Mouse (Mus musculus) liver, adult 2 months (tissue): ENCODE results near the gene Rnase13. TPM values are rescaled to one million over a fixed set of nuclear protein-coding genes. Genes with fewer than 3 reads are reported as not detected.
"Not testable (repeated sequence)": the region's sequence is repeated elsewhere in the genome, so short reads cannot be mapped to it uniquely, and the experiment has no call there.

Experiments used
- DNase-seq: peaks from one replicate; pipeline ENCODE4 v3.0.0-alpha.2; 2011; ENCODE audit warnings: low read depth, low spot score; ENCODE audit errors: extremely low read depth
- H3K27ac ChIP-seq: fragments of 200-500 bp; replicated peaks from 2 replicates; pipeline ENCODE4 v1.5.1; 2012; ENCODE audit warnings: low read depth, mild to moderate bottlenecking, control low read depth, inconsistent platforms, low read length; ENCODE audit not compliant: insufficient read depth
- H3K27me3 ChIP-seq: fragments of 200-500 bp; 2 replicates; pipeline ENCODE4 v1.6.1; 2012; ENCODE audit warnings: mild to moderate bottlenecking, moderate library complexity, low read length, inconsistent platforms; ENCODE audit not compliant: control insufficient read depth, insufficient read depth
- H3K36me3 ChIP-seq: fragments of 200-500 bp; 2 replicates; pipeline ENCODE4 v1.6.1; 2012; ENCODE audit warnings: low read length, inconsistent platforms; ENCODE audit not compliant: control insufficient read depth, insufficient read depth
- H3K4me1 ChIP-seq: fragments of 200-500 bp; 2 replicates; pipeline ENCODE4 v1.6.1; 2011; ENCODE audit warnings: low read length; ENCODE audit not compliant: control insufficient read depth, insufficient read depth
- H3K4me3 ChIP-seq: fragments of 200-500 bp; 2 replicates; pipeline ENCODE4 v1.5.1; 2011; ENCODE audit warnings: low read depth, mild to moderate bottlenecking, control low read depth, low read length, moderate library complexity; ENCODE audit not compliant: insufficient read depth
- H3K79me2 ChIP-seq: fragments of 200-500 bp; 2 replicates; pipeline ENCODE4 v1.6.1; 2012; ENCODE audit warnings: inconsistent platforms, mild to moderate bottlenecking, low read length, moderate library complexity; ENCODE audit not compliant: control insufficient read depth, insufficient read depth
- H3K9ac ChIP-seq: fragments of 200-500 bp; 2 replicates; pipeline ENCODE4 v1.6.1; 2012; ENCODE audit warnings: low read depth, mild to moderate bottlenecking, control low read depth, inconsistent platforms, low read length
- CTCF ChIP-seq: fragments of 200-500 bp; IDR thresholded peaks from 2 replicates; pipeline ENCODE4 v1.5.1; 2011; ENCODE audit warnings: low read depth, low read length, control low read depth
- POLR2A ChIP-seq: fragments of 200-500 bp; IDR thresholded peaks from 2 replicates; pipeline ENCODE4 v1.6.1; 2011; ENCODE audit warnings: low read length, control low read depth; ENCODE audit not compliant: insufficient read depth; ENCODE audit errors: extremely low read depth
- WGBS: fragments of 180-500 bp; shearing (Covaris S2); methylation state at CpG from one replicate; pipeline ENCODE4 v1.1.7; 2018; 5-methylcytosine and 5-hydroxymethylcytosine counted together
- polyA plus RNA-seq: library from polyadenylated mRNA; depleted of rRNA; stranded (reverse); fragments of >200 nt; gene quantifications from 2 replicates; pipeline ENCODE4 v1.2.3, GENCODE M21; 2012
- total RNA-seq: library from RNA; depleted of rRNA; stranded (reverse); fragments of >200 nt; gene quantifications from 2 replicates; pipeline ENCODE4 v1.2.3, GENCODE M21; 2014

Rnase13 gene
- total and polyA plus RNA-seq, 2 experiments: 0.24 TPM; not detected in 1

- H3K27ac ChIP-seq: peak overlapping the region; percentile 99
- H3K9ac ChIP-seq: peak overlapping the region; percentile 69
- peaks cover 17% of the 10 kb centered on the region for H3K4me1 ChIP-seq
- peak overlapping the region; percentile 21 for H3K4me3 ChIP-seq
- WGBS: 15% methylated on average over 8 of the region's 8 CpGs
- no peaks in the 10 kb centered on the region for H3K79me2 ChIP-seq
- DNase-seq: peak; percentile 98
- no peaks in the 10 kb centered on the region for H3K27me3 ChIP-seq
- no peaks in the 10 kb centered on the region for H3K36me3 ChIP-seq
- TF ChIP-seq CTCF: no peak
- 0 out of 2 replicates have a peak, but pooled peaks have one; percentile 38 for TF ChIP-seq POLR2A
These were observed 6.9 kb upstream of the Rnase13 start for GRCm38 (mm10) chr14:51929309-51929943.

- not testable (repeated sequence) for H3K4me3 ChIP-seq, DNase-seq, H3K9ac ChIP-seq, H3K36me3 ChIP-seq, H3K27ac ChIP-seq, H3K79me2 ChIP-seq, H3K27me3 ChIP-seq
- H3K4me1 ChIP-seq: peaks cover 18% of the 10 kb centered on the region
- 95% methylated on average over 11 of the region's 11 CpGs for WGBS
These were observed 4.4 kb upstream of the Rnase13 start for GRCm38 (mm10) chr14:51926930-51927329.

GRCm38 (mm10) chr14:51923492-51923891 is 919 bp upstream of the Rnase13 start:
- Histone ChIP-seq H3K36me3 (no peaks in the 10 kb centered on the region), H3K4me1 (peaks cover 8% of the 10 kb centered on the region), H3K27me3 (no peaks in the 10 kb centered on the region), H3K9ac (no peak overlapping the region), H3K79me2 (no peaks in the 10 kb centered on the region), H3K27ac (no peak overlapping the region), H3K4me3 (no peak overlapping the region)
- no peak for DNase-seq
- WGBS: 89% methylated on average over 4 of the region's 4 CpGs
- TF ChIP-seq POLR2A (no peak), CTCF (no peak)

GRCm38 (mm10) chr14:51922910-51923309 is 337 bp upstream of the Rnase13 start:
- Histone ChIP-seq H3K27ac (no peak overlapping the region), H3K4me3 (no peak overlapping the region), H3K9ac (no peak overlapping the region), H3K27me3 (no peaks in the 10 kb centered on the region), H3K79me2 (no peaks in the 10 kb centered on the region), H3K36me3 (no peaks in the 10 kb centered on the region), H3K4me1 (peaks cover 8% of the 10 kb centered on the region)
- WGBS: 94% methylated on average over 2 of the region's 2 CpGs
- no peak for DNase-seq
- TF ChIP-seq POLR2A: no peak
- TF ChIP-seq CTCF: no peak

- peak overlapping the region; percentile 3 for H3K27ac ChIP-seq
- no peaks in the 10 kb centered on the region for H3K36me3 ChIP-seq
- no peaks in the 10 kb centered on the region for H3K79me2 ChIP-seq
- H3K4me3 ChIP-seq: no peak overlapping the region
- no peak overlapping the region for H3K9ac ChIP-seq
- H3K4me1 ChIP-seq: peaks cover 8% of the 10 kb centered on the region
- WGBS: 57% methylated on average over 16 of the region's 16 CpGs
- no peak for TF ChIP-seq POLR2A
- TF ChIP-seq CTCF: no peak
- H3K27me3 ChIP-seq: no peaks in the 10 kb centered on the region
- peak; percentile 76 for DNase-seq
These were observed 608 bp downstream of the Rnase13 start for GRCm38 (mm10) chr14:51921759-51922570.

GRCm38 (mm10) chr14:51918966-51919365 is 3.6 kb downstream of the Rnase13 start:
- Histone ChIP-seq H3K4me3 (no peak overlapping the region), H3K27ac (no peak overlapping the region), H3K27me3 (no peaks in the 10 kb centered on the region), H3K36me3 (no peaks in the 10 kb centered on the region), H3K4me1 (peaks cover 15% of the 10 kb centered on the region), H3K9ac (no peak overlapping the region), H3K79me2 (no peaks in the 10 kb centered on the region)
- TF ChIP-seq POLR2A: no peak
- no peak for TF ChIP-seq CTCF
- 95% methylated on average over 4 of the region's 4 CpGs for WGBS
- no peak for DNase-seq
